Mouse (Mus musculus): ENCODE results near the gene Cd2ap. TPM values are rescaled to one million over a fixed set of nuclear protein-coding genes. Genes with fewer than 3 reads are reported as not detected.

Cd2ap gene
- polyA plus RNA-seq, 1 experiment from 2014 or later = 8.9 TPM

GRCm38 (mm10) chr17:42790787-42791186 is 85.7 kb downstream of the Cd2ap start:
- 84% methylated on average over 1 of the region's 1 CpGs for WGBS (ENCODE audit: insufficient replicate concordance)

DNA sequence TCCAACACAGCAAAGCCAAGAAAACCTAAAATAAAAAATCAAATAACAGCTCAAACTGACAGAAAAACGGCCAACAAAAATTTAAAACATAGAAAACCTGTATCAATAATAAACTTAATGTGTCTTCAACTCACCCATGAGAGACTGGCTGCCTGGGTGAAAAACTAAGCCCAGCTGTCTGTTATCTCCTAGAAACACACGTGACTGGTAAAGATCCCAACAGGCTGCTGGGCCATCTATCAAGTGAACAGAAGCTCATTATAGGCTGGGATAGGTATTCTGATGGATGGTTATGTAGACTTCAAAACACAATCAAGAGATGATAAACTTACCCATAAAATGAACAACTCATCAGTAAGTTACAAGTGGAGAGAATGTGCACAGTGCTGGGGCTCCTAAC is 86.7 kb downstream of the Cd2ap start:
- Histone ChIP-seq H3K4me2 (ENCODE audit: low read depth, low read length) (no peak overlapping the region), H3K4me3 (ENCODE audit: low read depth, low read length) (no peak overlapping the region), H3K4me1 (ENCODE audit: insufficient read depth) (no peaks in the 10 kb centered on the region), H3K9me3 (ENCODE audit: low read length) (no peaks in the 10 kb centered on the region), H3K27me3 (ENCODE audit: insufficient read depth, low read length) (no peaks in the 10 kb centered on the region), H3K36me3 (replicated peaks; ENCODE audit: insufficient read depth, low read length) (no peaks in the 10 kb centered on the region; the same call in 1 of the 2 replicates), H3K9ac (replicated peaks) (no peak overlapping the region), H3K27ac (ENCODE audit: low read depth) (no peak overlapping the region)
- no peak for ATAC-seq
- 60% methylated on average over 2 of the region's 2 CpGs for WGBS (ENCODE audit: insufficient replicate concordance)
- DNase-seq = no peak
- no peak for TF ChIP-seq EP300 (IDR thresholded peaks at IDR 0.05; ENCODE audit: low read depth)
- no peak for TF ChIP-seq CTCF (IDR thresholded peaks at IDR 0.05; ENCODE audit: low read depth)

More at GRCm38 (mm10) chr17:42790787-42791186, 85.7 kb downstream of the Cd2ap start:
- DNase-seq (no peak), ATAC-seq (no peak)
- no peaks in the 10 kb centered on the region for H3K9me3 ChIP-seq (ENCODE audit: low read length)
- TF ChIP-seq CTCF (IDR thresholded peaks at IDR 0.05; ENCODE audit: low read depth) (no peak), EP300 (IDR thresholded peaks at IDR 0.05; ENCODE audit: low read depth) (no peak)
- no peaks in the 10 kb centered on the region; the same call in 1 of the 2 replicates for H3K36me3 ChIP-seq (replicated peaks; ENCODE audit: insufficient read depth, low read length)
- no peaks in the 10 kb centered on the region for H3K4me1 ChIP-seq (ENCODE audit: insufficient read depth)
- no peak overlapping the region for H3K4me3 ChIP-seq (ENCODE audit: low read depth, low read length)
- no peaks in the 10 kb centered on the region for H3K27me3 ChIP-seq (ENCODE audit: insufficient read depth, low read length)
- H3K4me2 ChIP-seq (ENCODE audit: low read depth, low read length) = no peak overlapping the region
- no peak overlapping the region for H3K9ac ChIP-seq (replicated peaks)
- no peak overlapping the region for H3K27ac ChIP-seq (ENCODE audit: low read depth)

DNA sequence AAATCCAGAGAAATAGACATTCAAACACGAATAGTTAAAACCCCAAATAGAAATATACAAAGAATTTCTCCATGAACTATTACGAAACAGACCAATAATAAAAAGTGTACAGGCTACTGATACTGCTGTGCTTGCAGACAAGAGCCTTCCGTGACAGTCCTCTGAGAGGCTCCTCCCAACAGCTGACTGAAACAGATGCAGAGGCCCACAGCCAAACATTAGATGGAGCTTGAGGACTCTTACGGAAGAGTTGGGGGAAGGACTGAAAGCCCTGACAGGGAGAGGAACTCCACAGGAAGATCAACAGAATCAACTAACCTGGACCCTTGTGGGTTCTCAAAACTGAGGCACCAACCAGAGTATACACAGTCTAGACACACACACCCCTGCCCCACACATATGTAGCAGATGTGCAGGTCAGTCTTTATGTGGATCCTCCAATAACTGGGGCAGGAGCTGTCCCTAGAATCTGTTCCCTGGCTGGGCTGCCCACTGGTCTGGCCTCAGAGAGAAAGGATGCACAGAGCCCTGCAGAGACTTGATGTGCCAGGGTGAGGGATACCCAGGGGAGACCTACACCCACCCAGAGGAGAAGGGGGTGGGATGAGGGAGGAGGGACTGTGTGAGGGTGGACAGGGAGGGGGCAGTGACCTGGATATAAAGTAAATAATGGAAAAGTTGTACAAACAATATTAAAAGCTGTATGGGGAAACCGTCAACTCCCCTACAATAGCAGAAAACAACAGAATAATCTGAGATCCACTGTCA is 87.6 kb downstream of the Cd2ap start:
- H3K4me3 ChIP-seq (ENCODE audit: low read depth, low read length) = no peak overlapping the region
- H3K9me3 ChIP-seq (ENCODE audit: low read length) = no peaks in the 10 kb centered on the region
- TF ChIP-seq CTCF (IDR thresholded peaks at IDR 0.05; ENCODE audit: low read depth) (no peak), EP300 (IDR thresholded peaks at IDR 0.05; ENCODE audit: low read depth) (no peak)
- no peak overlapping the region for H3K4me2 ChIP-seq (ENCODE audit: low read depth, low read length)
- H3K27ac ChIP-seq (ENCODE audit: low read depth) = no peak overlapping the region
- no peaks in the 10 kb centered on the region for H3K4me1 ChIP-seq (ENCODE audit: insufficient read depth)
- no peak for ATAC-seq
- 78% methylated on average over 5 of the region's 5 CpGs for WGBS (ENCODE audit: insufficient replicate concordance)
- H3K27me3 ChIP-seq (ENCODE audit: insufficient read depth, low read length) = no peaks in the 10 kb centered on the region
- H3K9ac ChIP-seq (replicated peaks) = no peak overlapping the region
- DNase-seq = no peak
- no peaks in the 10 kb centered on the region; the same call in 1 of the 2 replicates for H3K36me3 ChIP-seq (replicated peaks; ENCODE audit: insufficient read depth, low read length)

DNA sequence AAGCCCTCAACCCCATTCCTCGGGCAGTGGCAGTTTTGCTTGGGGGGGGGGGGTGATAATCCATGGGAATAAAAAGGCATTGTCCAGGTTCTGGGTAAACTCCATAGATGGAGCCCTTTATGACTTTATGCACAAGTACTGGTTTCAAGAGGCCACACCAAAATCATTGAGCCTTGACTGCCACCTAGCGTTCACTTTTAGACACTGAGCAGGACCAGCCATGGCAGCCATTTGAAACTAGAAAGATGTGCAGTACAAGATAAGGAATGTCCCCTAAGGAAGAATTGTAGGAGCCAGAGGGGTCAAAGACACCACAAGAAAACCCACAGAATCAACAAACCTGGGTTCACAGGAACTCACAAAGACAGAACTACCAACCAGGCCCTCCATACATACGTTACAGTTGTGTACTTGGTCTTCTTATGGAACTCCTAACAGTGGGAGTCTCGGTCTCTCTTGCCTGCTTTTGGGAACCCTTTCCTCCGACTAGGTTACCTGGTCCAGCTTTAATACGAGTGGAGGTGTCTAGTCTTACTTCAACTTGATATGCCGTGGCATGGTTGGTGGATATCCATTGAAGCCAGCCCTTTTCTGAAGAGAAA is 94.2 kb downstream of the Cd2ap start:
- Histone ChIP-seq H3K4me1 (ENCODE audit: insufficient read depth) (no peaks in the 10 kb centered on the region), H3K27ac (ENCODE audit: low read depth) (no peak overlapping the region), H3K27me3 (ENCODE audit: insufficient read depth, low read length) (no peaks in the 10 kb centered on the region), H3K4me3 (ENCODE audit: low read depth, low read length) (no peak overlapping the region), H3K4me2 (ENCODE audit: low read depth, low read length) (no peak overlapping the region), H3K36me3 (replicated peaks; ENCODE audit: insufficient read depth, low read length) (no peaks in the 10 kb centered on the region), H3K9ac (replicated peaks) (no peak overlapping the region), H3K9me3 (ENCODE audit: low read length) (no peaks in the 10 kb centered on the region)
- DNase-seq (peak; percentile 67), ATAC-seq (peak; percentile 36)
- peak; percentile 83 for TF ChIP-seq CTCF (IDR thresholded peaks at IDR 0.05; ENCODE audit: low read depth)
- TF ChIP-seq EP300 (IDR thresholded peaks at IDR 0.05; ENCODE audit: low read depth) = no peak
- WGBS (ENCODE audit: insufficient replicate concordance) = 49% methylated on average over 7 of the region's 7 CpGs

GRCm38 (mm10) chr17:42753791-42754190 is 122.7 kb downstream of the Cd2ap start:
- no peaks in the 10 kb centered on the region for H3K4me1 ChIP-seq (ENCODE audit: insufficient read depth)
- DNase-seq (no peak), ATAC-seq (no peak)
- H3K9ac ChIP-seq (replicated peaks) = no peak overlapping the region
- no peaks in the 10 kb centered on the region for H3K9me3 ChIP-seq (ENCODE audit: low read length)
- H3K36me3 ChIP-seq (replicated peaks; ENCODE audit: insufficient read depth, low read length) = no peaks in the 10 kb centered on the region
- H3K27me3 ChIP-seq (ENCODE audit: insufficient read depth, low read length) = no peaks in the 10 kb centered on the region
- no peak overlapping the region for H3K27ac ChIP-seq (ENCODE audit: low read depth)
- TF ChIP-seq EP300 (IDR thresholded peaks at IDR 0.05; ENCODE audit: low read depth) (no peak), CTCF (IDR thresholded peaks at IDR 0.05; ENCODE audit: low read depth) (no peak)
- no peak overlapping the region for H3K4me2 ChIP-seq (ENCODE audit: low read depth, low read length)
- 42% methylated on average over 2 of the region's 2 CpGs for WGBS (ENCODE audit: insufficient replicate concordance)
- H3K4me3 ChIP-seq (ENCODE audit: low read depth, low read length) = no peak overlapping the region

GRCm38 (mm10) chr17:42752173-42752572 is 124.3 kb downstream of the Cd2ap start:
- Histone ChIP-seq H3K9me3 (ENCODE audit: low read length) (no peaks in the 10 kb centered on the region), H3K9ac (replicated peaks) (no peak overlapping the region), H3K27ac (ENCODE audit: low read depth) (no peak overlapping the region), H3K4me2 (ENCODE audit: low read depth, low read length) (no peak overlapping the region), H3K36me3 (replicated peaks; ENCODE audit: insufficient read depth, low read length) (no peaks in the 10 kb centered on the region), H3K4me3 (ENCODE audit: low read depth, low read length) (no peak overlapping the region), H3K4me1 (ENCODE audit: insufficient read depth) (no peaks in the 10 kb centered on the region), H3K27me3 (ENCODE audit: insufficient read depth, low read length) (no peaks in the 10 kb centered on the region)
- ATAC-seq = peak; percentile 97
- DNase-seq = peak; percentile 40
- WGBS (ENCODE audit: insufficient replicate concordance) = 58% methylated on average over 2 of the region's 2 CpGs
- TF ChIP-seq EP300 (IDR thresholded peaks at IDR 0.05; ENCODE audit: low read depth) (peak; percentile 42; the same call in 1 of the 2 replicates), CTCF (IDR thresholded peaks at IDR 0.05; ENCODE audit: low read depth) (no peak)

All from liver, postnatal 0 days (tissue).